Mouse (Mus musculus) embryonic facial prominence, embryonic 11.5 days (tissue): ENCODE data around the gene Plscr1. TPM values are rescaled to one million over a fixed set of nuclear protein-coding genes. Genes with fewer than 3 reads are reported as not detected.

Experiments
- ATAC-seq: fragments of 200-750 bp; cut with Nextera tagmentation; replicated peaks from 2 replicates; pipeline ENCODE4 v1.8.0; 2017; ENCODE audit warnings: low read depth; ENCODE audit not compliant: insufficient number of reproducible peaks, low FRiP score, low TSS enrichment
- DNase-seq: peaks from one replicate; pipeline ENCODE4 v3.0.0-alpha.2; 2015; ENCODE audit warnings: low spot score
- H3K27ac ChIP-seq: fragments of 300-500 bp; sonication (generic); replicated peaks from 2 replicates; pipeline ENCODE4 v1.5.1; 2014; ENCODE audit warnings: mild to moderate bottlenecking, low read depth, low read length, control low read depth
- H3K27me3 ChIP-seq: fragments of 300-500 bp; sonication (generic); 2 replicates; pipeline ENCODE4 v1.6.1; 2014; ENCODE audit warnings: mild to moderate bottlenecking, low read length, moderate library complexity, mixed read lengths; ENCODE audit not compliant: control insufficient read depth, insufficient read depth
- H3K36me3 ChIP-seq: fragments of 300-500 bp; sonication (generic); replicated peaks from 2 replicates; pipeline ENCODE4 v1.6.1; 2014; ENCODE audit warnings: low read depth, mild to moderate bottlenecking, low read length, moderate library complexity, mixed read lengths; ENCODE audit not compliant: control insufficient read depth, insufficient read depth
- H3K4me1 ChIP-seq: fragments of 300-500 bp; sonication (generic); 2 replicates; pipeline ENCODE4 v1.6.1; 2014; ENCODE audit warnings: low read length, mixed read lengths; ENCODE audit not compliant: control insufficient read depth, insufficient read depth
- H3K4me2 ChIP-seq: fragments of 300-500 bp; sonication (generic); 2 replicates; pipeline ENCODE4 v1.6.1; 2014; ENCODE audit warnings: low read depth, mild to moderate bottlenecking, control low read depth, low read length, moderate library complexity
- H3K4me3 ChIP-seq: fragments of 300-500 bp; sonication (generic); 2 replicates; pipeline ENCODE4 v1.5.1; 2014; ENCODE audit warnings: low read depth, low read length, control low read depth
- H3K9ac ChIP-seq: fragments of 300-500 bp; sonication (generic); replicated peaks from 2 replicates; pipeline ENCODE4 v1.6.1; 2014; ENCODE audit warnings: mild to moderate bottlenecking, control low read depth, low read length
- H3K9me3 ChIP-seq: fragments of 300-500 bp; sonication (generic); replicated peaks from 2 replicates; pipeline ENCODE4 v1.6.1; 2016; ENCODE audit warnings: mild to moderate bottlenecking, low read length, inconsistent platforms, mixed read lengths; ENCODE audit not compliant: control insufficient read depth
- WGBS: fragments of 180-500 bp; shearing (Covaris S2); extraction: QIAGEN DNeasy Blood & Tissue Kit; methylation state at CpG from one replicate; pipeline ENCODE4 v1.1.7; 2014; 5-methylcytosine and 5-hydroxymethylcytosine counted together
- polyA plus RNA-seq: library from polyadenylated mRNA; unstranded; fragments of >200 nt; fragmentation: Nextera tagmentation; extraction: Ambion mirVana; gene quantifications from 2 replicates; pipeline ENCODE4 v1.2.1, GENCODE M21; 2014

The Plscr1 gene
- 37.1 and 42.4 TPM in 2 replicates for polyA plus RNA-seq

DNA sequence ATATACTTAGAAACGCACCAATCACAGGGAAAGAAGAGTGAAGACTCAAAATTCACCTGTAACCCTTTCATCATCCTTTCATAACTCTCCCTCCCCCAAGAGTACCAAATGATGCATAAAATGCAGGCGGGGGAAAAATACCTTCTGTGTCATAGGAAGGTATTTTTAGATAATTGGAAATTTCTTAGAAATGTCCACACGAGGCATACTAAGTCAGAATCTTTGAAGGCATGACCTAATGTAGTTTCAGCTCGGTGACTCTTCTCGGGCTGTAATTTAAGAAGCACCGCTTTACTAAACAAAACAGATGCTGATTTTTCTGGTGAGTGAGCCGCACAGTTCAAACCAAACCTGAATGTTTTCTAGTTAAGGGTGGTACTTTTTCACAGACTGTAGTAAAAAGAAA is at the start of gene Plscr1:
TSS of gene Plscr1 (plus strand) at position 304 of the 406 bp plus-strand sequence.
- H3K9me3 ChIP-seq = no peaks in the 10 kb centered on the region
- ATAC-seq (no peak), DNase-seq (peak; percentile 39)
- H3K9ac ChIP-seq = peak within 1 kb of the TSS; percentile 76
- H3K27me3 ChIP-seq = no peaks in the 10 kb centered on the region
- H3K4me2 ChIP-seq = peak within 1 kb of the TSS; percentile 15
- no peaks in the 10 kb centered on the region for H3K36me3 ChIP-seq
- no peaks in the 10 kb centered on the region for H3K4me1 ChIP-seq
- H3K4me3 ChIP-seq = peak within 1 kb of the TSS; percentile 30
- peak within 1 kb of the TSS; percentile 74 for H3K27ac ChIP-seq
- WGBS = 29% methylated on average over 7 of the region's 7 CpGs

DNA sequence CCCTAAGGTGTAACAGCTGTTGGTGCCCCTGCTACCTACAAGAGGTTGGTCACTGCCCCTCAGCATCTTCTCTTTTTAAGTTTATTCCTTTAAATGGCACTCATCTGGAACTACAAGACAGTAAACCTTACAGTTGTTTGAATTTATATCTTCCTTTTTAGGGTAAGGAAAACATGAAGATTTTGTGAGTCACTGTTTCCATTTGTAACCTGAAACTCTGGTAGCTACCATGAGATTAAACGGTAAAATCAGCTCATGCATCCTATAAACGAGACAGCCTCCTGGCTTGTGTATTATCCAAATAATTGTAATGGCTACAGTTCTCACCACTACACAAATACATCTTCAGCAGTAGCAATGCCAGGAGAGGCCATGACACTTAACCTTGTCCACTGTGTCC is 45.2 kb upstream of the Plscr1 start:
- no peak for ATAC-seq
- H3K27ac ChIP-seq = no peak overlapping the region
- no peak overlapping the region for H3K9ac ChIP-seq
- no peak overlapping the region for H3K4me3 ChIP-seq
- no peak for DNase-seq
- no peaks in the 10 kb centered on the region for H3K27me3 ChIP-seq
- H3K4me2 ChIP-seq = no peak overlapping the region
- no peaks in the 10 kb centered on the region for H3K9me3 ChIP-seq
- H3K36me3 ChIP-seq = no peaks in the 10 kb centered on the region
- WGBS = 40% methylated on average over 2 of the region's 2 CpGs
- no peaks in the 10 kb centered on the region for H3K4me1 ChIP-seq

DNA sequence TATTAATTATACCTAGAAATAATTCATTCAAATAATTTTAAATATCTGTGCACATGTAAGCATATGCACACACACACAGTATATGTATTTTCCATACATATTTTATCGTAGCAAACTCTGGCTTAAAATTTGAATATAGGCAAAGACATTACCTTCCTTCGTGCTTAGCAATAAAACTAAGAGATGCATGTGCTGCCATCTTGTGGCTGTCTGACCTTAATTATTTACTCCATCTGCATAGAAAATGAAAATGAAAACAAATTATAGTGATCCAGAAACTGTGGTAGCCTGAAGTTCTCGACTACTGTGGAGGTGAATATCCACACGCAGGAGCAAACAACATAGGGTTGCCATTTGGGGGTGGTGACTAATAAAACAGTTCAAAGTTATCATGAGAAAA is 42.2 kb upstream of the Plscr1 start:
- Histone ChIP-seq H3K36me3 (no peaks in the 10 kb centered on the region), H3K9ac (no peak overlapping the region), H3K9me3 (no peaks in the 10 kb centered on the region), H3K4me1 (no peaks in the 10 kb centered on the region), H3K4me2 (no peak overlapping the region), H3K4me3 (no peak overlapping the region), H3K27me3 (no peaks in the 10 kb centered on the region), H3K27ac (no peak overlapping the region)
- peak; percentile 64 for DNase-seq
- WGBS = 53% methylated on average over 4 of the region's 4 CpGs
- ATAC-seq = no peak

DNA sequence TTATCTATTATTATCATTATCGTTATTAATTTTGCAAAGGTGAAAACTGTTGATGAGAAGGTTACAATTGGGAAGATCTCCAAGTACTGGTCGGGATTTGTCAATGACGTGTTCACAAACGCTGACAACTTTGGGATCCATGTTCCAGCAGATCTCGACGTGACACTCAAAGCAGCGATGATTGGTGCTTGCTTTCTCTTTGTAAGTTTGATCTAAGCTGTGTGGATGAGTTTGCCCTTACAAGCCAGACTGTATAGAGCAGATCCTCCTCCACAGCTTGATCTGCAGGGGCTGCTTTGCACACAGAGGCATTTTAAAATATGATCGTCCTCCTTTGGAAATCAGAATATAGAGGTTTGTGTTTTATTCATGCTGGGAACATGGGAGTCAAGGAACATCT is 41.8 kb upstream of the Plscr1 start:
- 84% methylated on average over 8 of the region's 8 CpGs for WGBS
- Histone ChIP-seq H3K4me2 (no peak overlapping the region), H3K27ac (no peak overlapping the region), H3K36me3 (no peaks in the 10 kb centered on the region), H3K9me3 (no peaks in the 10 kb centered on the region), H3K9ac (no peak overlapping the region), H3K27me3 (no peaks in the 10 kb centered on the region), H3K4me1 (no peaks in the 10 kb centered on the region), H3K4me3 (no peak overlapping the region)
- DNase-seq (no peak), ATAC-seq (no peak)

DNA sequence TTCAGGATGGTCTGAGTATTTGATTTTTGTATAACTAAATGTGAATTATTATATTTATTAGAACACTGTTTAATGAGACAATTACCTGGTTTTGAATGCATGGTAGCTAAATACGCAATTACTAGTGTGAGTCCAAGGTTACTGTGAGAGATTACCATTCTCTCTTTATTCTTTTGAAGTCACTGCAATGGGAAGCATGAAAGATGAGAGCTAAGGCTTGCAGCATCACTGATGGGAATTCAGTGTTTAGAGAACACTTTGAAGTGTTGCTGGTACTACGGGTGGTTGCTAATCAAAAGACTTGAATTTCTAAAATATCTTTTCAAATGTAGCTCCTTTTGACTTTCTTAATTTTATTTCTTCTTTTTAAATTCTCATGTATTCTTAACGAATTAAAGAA is 39.7 kb upstream of the Plscr1 start:
- H3K9ac ChIP-seq = no peak overlapping the region
- H3K4me1 ChIP-seq = no peaks in the 10 kb centered on the region
- WGBS = 74% methylated on average over 3 of the region's 3 CpGs
- H3K27ac ChIP-seq = no peak overlapping the region
- H3K9me3 ChIP-seq = no peaks in the 10 kb centered on the region
- no peak overlapping the region for H3K4me2 ChIP-seq
- no peak for ATAC-seq
- no peaks in the 10 kb centered on the region for H3K36me3 ChIP-seq
- no peak for DNase-seq
- H3K27me3 ChIP-seq = no peaks in the 10 kb centered on the region
- H3K4me3 ChIP-seq = no peak overlapping the region

DNA sequence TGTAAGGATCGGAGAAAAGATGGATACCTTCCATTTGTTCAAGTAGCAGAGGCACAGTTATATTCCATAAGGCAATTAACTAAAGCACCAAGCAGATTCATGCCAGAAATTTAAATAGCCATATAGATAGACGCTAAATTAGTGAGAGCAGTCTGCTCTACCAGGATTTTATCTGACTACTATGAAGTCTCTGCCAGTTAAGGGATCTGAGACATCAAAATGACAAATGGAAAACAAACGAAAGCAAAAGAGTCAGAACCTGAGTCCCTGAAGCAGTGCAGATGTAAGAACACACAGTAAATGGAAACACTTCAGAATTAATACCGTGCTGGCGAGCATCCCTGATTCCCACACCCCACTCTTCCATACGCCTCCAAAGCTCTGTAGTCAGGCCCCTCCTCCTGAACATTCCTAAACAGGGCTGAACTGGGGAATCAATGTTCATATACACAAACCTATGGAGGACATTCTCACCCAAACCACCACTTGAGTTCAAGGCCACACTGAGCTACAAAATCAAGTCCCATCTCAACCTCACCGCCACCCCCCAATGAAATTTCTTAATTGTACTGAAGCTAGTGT is 39.1 kb upstream of the Plscr1 start:
- H3K27me3 ChIP-seq = no peaks in the 10 kb centered on the region
- no peak overlapping the region for H3K27ac ChIP-seq
- ATAC-seq = no peak
- no peak for DNase-seq
- H3K4me3 ChIP-seq = no peak overlapping the region
- H3K9ac ChIP-seq = no peak overlapping the region
- no peaks in the 10 kb centered on the region for H3K4me1 ChIP-seq
- WGBS = 73% methylated on average over 7 of the region's 7 CpGs
- no peaks in the 10 kb centered on the region for H3K36me3 ChIP-seq
- H3K4me2 ChIP-seq = no peak overlapping the region
- H3K9me3 ChIP-seq = no peaks in the 10 kb centered on the region

DNA sequence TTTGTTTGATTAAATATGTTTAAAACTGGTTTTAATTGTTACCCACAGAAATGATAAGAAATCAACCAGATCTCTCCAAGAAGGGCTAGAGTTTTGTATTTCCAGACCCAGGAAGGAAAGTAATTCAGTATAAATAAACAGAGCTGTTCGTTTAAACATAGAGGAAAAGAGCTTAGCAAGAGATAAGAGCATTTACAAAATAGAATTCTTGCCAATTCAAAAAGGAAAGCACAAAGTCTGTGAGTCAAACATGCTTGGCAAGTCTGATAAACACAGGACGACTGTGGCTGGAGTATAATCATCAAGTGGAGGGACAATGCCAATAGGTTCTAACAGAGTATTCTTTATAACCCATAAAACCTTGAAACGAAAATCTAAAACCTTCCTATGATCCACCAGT is 38.5 kb upstream of the Plscr1 start:
- no peak for DNase-seq
- Histone ChIP-seq H3K9me3 (no peaks in the 10 kb centered on the region), H3K4me3 (no peak overlapping the region), H3K9ac (no peak overlapping the region), H3K27ac (no peak overlapping the region), H3K4me2 (no peak overlapping the region), H3K36me3 (no peaks in the 10 kb centered on the region), H3K27me3 (no peaks in the 10 kb centered on the region), H3K4me1 (no peaks in the 10 kb centered on the region)
- 73% methylated on average over 3 of the region's 3 CpGs for WGBS
- no peak for ATAC-seq

DNA sequence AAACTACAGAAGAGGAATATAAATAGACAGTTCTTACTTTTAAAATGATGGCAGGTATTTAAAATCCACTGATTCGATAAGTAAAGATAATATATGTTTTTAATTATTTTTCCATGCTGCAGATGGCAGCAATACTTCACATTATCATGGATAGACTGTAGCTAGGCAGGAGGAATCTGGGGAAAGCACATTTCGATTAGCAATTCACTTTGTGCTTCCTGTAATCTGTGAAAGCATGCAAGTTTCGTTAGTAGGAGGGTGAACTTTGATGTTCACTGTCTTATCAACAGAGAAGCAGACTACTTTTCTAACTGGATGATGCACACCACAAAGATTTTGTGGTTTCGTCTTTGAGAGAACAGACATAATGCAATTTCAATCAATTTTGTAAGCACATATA is 32.1 kb upstream of the Plscr1 start:
- Histone ChIP-seq H3K36me3 (no peaks in the 10 kb centered on the region), H3K27me3 (no peaks in the 10 kb centered on the region), H3K4me3 (no peak overlapping the region), H3K4me1 (no peaks in the 10 kb centered on the region), H3K9me3 (no peaks in the 10 kb centered on the region), H3K9ac (no peak overlapping the region), H3K4me2 (no peak overlapping the region), H3K27ac (no peak overlapping the region)
- ATAC-seq (no peak), DNase-seq (no peak)
- WGBS = 74% methylated on average over 4 of the region's 4 CpGs
